Mouse (Mus musculus) hindbrain, embryonic 10.5 days (tissue): Measurements from ENCODE around the gene 9230102O04Rik. TPM values are rescaled to one million over a fixed set of nuclear protein-coding genes. Genes with fewer than 3 reads are reported as not detected.

ENCODE experiments used
- DNase-seq: peaks from one replicate; pipeline ENCODE4 v3.0.0-alpha.2; 2017; ENCODE audit warnings: low spot score
- H3K27ac ChIP-seq: fragments of 300-500 bp; sonication (generic); 2 replicates; pipeline ENCODE4 v1.5.1; 2016; ENCODE audit warnings: mild to moderate bottlenecking, moderate library complexity
- H3K27me3 ChIP-seq: fragments of 300-500 bp; sonication (generic); 2 replicates; pipeline ENCODE4 v1.6.1; 2016; ENCODE audit warnings: mild to moderate bottlenecking; ENCODE audit not compliant: poor library complexity, insufficient read depth, severe bottlenecking
- H3K36me3 ChIP-seq: fragments of 300-500 bp; sonication (generic); 2 replicates; pipeline ENCODE4 v1.6.1; 2016; ENCODE audit warnings: mild to moderate bottlenecking, moderate library complexity
- H3K4me1 ChIP-seq: fragments of 300-500 bp; sonication (generic); replicated peaks from 2 replicates; pipeline ENCODE4 v1.6.1; 2016; ENCODE audit warnings: mild to moderate bottlenecking
- H3K4me3 ChIP-seq: fragments of 300-500 bp; sonication (generic); 2 replicates; pipeline ENCODE4 v1.5.1; 2016; ENCODE audit warnings: mild to moderate bottlenecking, moderate library complexity
- H3K9me3 ChIP-seq: fragments of 300-500 bp; sonication (generic); 2 replicates; pipeline ENCODE4 v1.6.1; 2016; ENCODE audit warnings: mild to moderate bottlenecking, moderate library complexity
- WGBS: fragments of 180-500 bp; shearing (Covaris S2); methylation state at CpG from one replicate; pipeline ENCODE4 v1.1.7; 2016; 5-methylcytosine and 5-hydroxymethylcytosine counted together
- polyA plus RNA-seq: library from polyadenylated mRNA; unstranded; fragments of >200 nt; fragmentation: Nextera tagmentation; extraction: Ambion mirVana; gene quantifications from 2 replicates; pipeline ENCODE4 v1.2.1, GENCODE M21; 2016

Gene 9230102O04Rik
- polyA plus RNA-seq, 1 experiment from 2014 or later, result 0.54 TPM

- Histone ChIP-seq H3K4me3 (no peak overlapping the region), H3K27ac (no peak overlapping the region), H3K27me3 (no peaks in the 10 kb centered on the region), H3K9me3 (no peaks in the 10 kb centered on the region), H3K4me1 (no peaks in the 10 kb centered on the region), H3K36me3 (no peaks in the 10 kb centered on the region)
- no peak for DNase-seq
- 86% methylated on average over 7 of the region's 7 CpGs for WGBS
Measured at GRCm38 (mm10) chr2:9833712-9834111, 55.6 kb downstream of the 9230102O04Rik start.

Other genes with a start within 250 kb of the 9230102O04Rik start
- gene 4930412O13Rik, start 8.3 kb downstream of the 9230102O04Rik start, polyA plus RNA-seq, result 0.75 and 1.0 TPM in 2 replicates
- 14.2 and 16.8 TPM in 2 replicates for gene Gata3, start 494 bp upstream of the 9230102O04Rik start, polyA plus RNA-seq
- 13.6 and 16.2 TPM in 2 replicates for gene Taf3, start 159.1 kb upstream of the 9230102O04Rik start, polyA plus RNA-seq
- 487 TPM in 2 replicates for gene Atp5c1, start 191.0 kb upstream of the 9230102O04Rik start, polyA plus RNA-seq
- 30.3 and 35.5 TPM in 2 replicates for gene Kin, start 191.1 kb upstream of the 9230102O04Rik start, polyA plus RNA-seq
- 0.10 and 0.22 TPM in 2 replicates for gene Itih2, start 241.9 kb upstream of the 9230102O04Rik start, polyA plus RNA-seq